Mouse (Mus musculus): ENCODE measurements around the gene Fancd2os. TPM values are rescaled to one million over a fixed set of nuclear protein-coding genes. Genes with fewer than 3 reads are reported as not detected.

Gene Fancd2os
- total and polyA plus RNA-seq, 3 experiments, result 0.31 TPM; not detected in 2

DNA sequence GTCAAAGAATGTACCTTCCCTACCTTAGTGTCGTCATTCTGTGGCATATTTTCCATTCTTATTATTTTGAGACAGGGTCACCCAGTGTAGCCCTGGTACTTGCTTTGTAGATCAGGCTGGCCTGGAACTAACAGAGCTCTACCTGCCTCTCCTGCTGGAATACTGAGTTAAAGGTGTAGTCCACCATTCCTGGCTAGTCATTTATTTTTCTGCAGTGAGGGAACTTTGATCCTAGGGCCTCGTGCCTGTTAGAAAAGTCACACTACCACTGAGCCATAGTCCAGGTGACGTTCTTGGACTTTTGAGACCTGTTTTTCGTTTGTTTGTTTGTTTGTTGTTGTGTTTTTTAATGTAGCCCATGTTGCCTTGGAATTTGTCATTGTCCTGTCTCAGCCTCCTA lies 38.7 kb upstream of the Fancd2os start:
- Histone ChIP-seq H3K27ac (ENCODE audit: insufficient read depth, low read depth) (peak overlapping the region; percentile 57; the same call in 1 of the 2 replicates), H3K9ac (ENCODE audit: insufficient read depth, low read depth) (peak overlapping the region; percentile 58; the same call in 1 of the 2 replicates), H3K9me3 (replicated peaks; ENCODE audit: low read length) (no peaks in the 10 kb centered on the region), H3K27me3 (replicated peaks) (no peaks in the 10 kb centered on the region), H3K4me3 (replicated peaks in 1 of 3; ENCODE audit: low read depth in 2 of 3, low read length in 2 of 3, poor library complexity in 1 of 3) (peak overlapping the region; percentile 50 to 96 (median 71)), H3K36me3 (replicated peaks in 1 of 2; ENCODE audit: control insufficient read depth in 1 of 2, insufficient read depth in 1 of 2, low read length in 1 of 2) (peaks cover 4 to 18% of the 10 kb centered on the region in 2 experiments), H3K79me2 (replicated peaks; ENCODE audit: control insufficient read depth, extremely low read depth, insufficient read depth, poor library complexity, severe bottlenecking) (peaks cover 55% of the 10 kb centered on the region), H3K4me1 (ENCODE audit: control insufficient read depth in 1 of 2, insufficient read depth in 2 of 2) (peaks cover 13 to 41% of the 10 kb centered on the region in 2 experiments), H3K4me2 (ENCODE audit: insufficient read depth, low read depth, poor library complexity, severe bottlenecking) (peak overlapping the region; percentile 97)
- in situ Hi-C loops (cut with MboI; ENCODE audit: low pct_ligation_motif_present, low pct_unique_long_range_greater_than_20kb, low sequenced_read_pairs), result loop anchor here (5.0 kb wide), 1 partner anchor 38 kb away; no protein-coding TSS in a partner anchor
- DNase-seq (ENCODE audit: extremely low read depth), result no peak
- dilution Hi-C loops (cut with MboI; ENCODE audit: extremely low pct_ligation_motif_present, extremely low pct_unique_long_range_greater_than_20kb, low sequenced_read_pairs), result no loop called here
- TF ChIP-seq KAT2A (IDR thresholded peaks at IDR 0.05; ENCODE audit: insufficient replicate concordance, low read length) (no peak), CHD2 (IDR thresholded peaks at IDR 0.05; ENCODE audit: low read length) (no peak), MAX (IDR thresholded peaks at IDR 0.05; ENCODE audit: low read length) (no peak), MXI1 (IDR thresholded peaks at IDR 0.05; ENCODE audit: low read depth, low read length) (no peak), PAX5 (IDR thresholded peaks at IDR 0.05; ENCODE audit: low read length) (no peak), JUND (conservative IDR thresholded peaks at IDR 0.05; ENCODE audit: low read depth, low read length) (no peak), ETS1 (conservative IDR thresholded peaks at IDR 0.05; ENCODE audit: low read depth, low read length) (no peak), TBP (conservative IDR thresholded peaks at IDR 0.05; ENCODE audit: low read depth, low read length) (no peak), ZMIZ1 (IDR thresholded peaks at IDR 0.05; ENCODE audit: low read depth, low read length) (no peak), RCOR1 (conservative IDR thresholded peaks at IDR 0.05; ENCODE audit: low read depth, low read length) (no peak)

DNA sequence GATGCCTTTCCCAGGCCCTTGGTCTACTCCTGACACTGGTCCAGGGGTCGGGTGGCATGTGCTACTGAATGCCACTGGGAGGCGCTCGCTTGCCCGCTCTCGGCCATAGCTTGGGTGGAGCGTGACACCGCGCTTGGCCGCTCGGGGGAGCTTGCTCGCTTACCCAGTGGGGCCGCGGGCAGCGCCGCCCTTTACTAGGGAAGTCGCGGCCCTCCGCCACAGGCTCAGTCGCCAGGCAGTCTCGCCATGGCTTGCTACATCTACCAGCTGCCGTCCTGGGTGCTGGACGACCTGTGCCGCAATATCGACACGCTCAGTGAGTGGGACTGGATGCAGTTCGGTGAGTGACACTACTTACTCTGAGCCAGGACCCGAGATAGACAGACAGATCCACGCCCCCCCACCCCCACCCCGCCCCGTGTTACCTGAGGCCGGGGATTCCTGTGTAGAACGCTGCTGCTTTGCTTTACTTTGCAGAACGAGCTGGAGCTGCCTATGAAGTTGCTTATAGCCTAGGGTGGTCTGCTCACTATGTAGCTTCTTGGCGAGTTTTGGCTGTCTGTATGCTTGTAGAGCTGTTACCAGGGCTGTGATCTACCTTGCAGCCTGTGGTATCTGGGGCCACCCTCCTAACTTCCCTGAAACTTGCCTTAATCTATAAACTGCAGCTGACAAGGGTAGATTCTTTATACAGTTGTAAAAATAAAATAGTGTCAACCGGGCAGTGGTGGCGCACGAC lies 38.0 kb upstream of the Fancd2os start, which contains the start of gene Irak2:
Irak2 (plus strand) TSS at position 166 of the 739 bp plus-strand sequence.
- Histone ChIP-seq H3K4me1 (ENCODE audit: control insufficient read depth in 1 of 2, insufficient read depth in 2 of 2) (peaks cover 9 to 35% of the 10 kb centered on the region in 2 experiments), H3K27ac (ENCODE audit: insufficient read depth, low read depth) (peak within 1 kb of the TSS; percentile 81), H3K36me3 (replicated peaks in 1 of 2; ENCODE audit: control insufficient read depth in 1 of 2, insufficient read depth in 1 of 2, low read length in 1 of 2) (peaks cover 0 to 15% of the 10 kb centered on the region in 2 experiments), H3K9ac (ENCODE audit: insufficient read depth, low read depth) (peak within 1 kb of the TSS; percentile 58), H3K79me2 (replicated peaks; ENCODE audit: control insufficient read depth, extremely low read depth, insufficient read depth, poor library complexity, severe bottlenecking) (peaks cover 48% of the 10 kb centered on the region), H3K27me3 (replicated peaks) (no peaks in the 10 kb centered on the region), H3K4me3 (replicated peaks in 1 of 3; ENCODE audit: low read depth in 2 of 3, low read length in 2 of 3, poor library complexity in 1 of 3) (peak within 1 kb of the TSS; percentile 67 to 96 (median 75)), H3K4me2 (ENCODE audit: insufficient read depth, low read depth, poor library complexity, severe bottlenecking) (peak within 1 kb of the TSS; percentile 97), H3K9me3 (replicated peaks; ENCODE audit: low read length) (no peaks in the 10 kb centered on the region)
- in situ Hi-C loops (cut with MboI; ENCODE audit: low pct_ligation_motif_present, low pct_unique_long_range_greater_than_20kb, low sequenced_read_pairs), result loop anchor here (5.0 kb wide), 1 partner anchor 39 kb away; no protein-coding TSS in a partner anchor
- dilution Hi-C loops (cut with MboI; ENCODE audit: extremely low pct_ligation_motif_present, extremely low pct_unique_long_range_greater_than_20kb, low sequenced_read_pairs), result no loop called here
- DNase-seq (ENCODE audit: extremely low read depth), result peak; percentile 92
- TF ChIP-seq MXI1 (IDR thresholded peaks at IDR 0.05; ENCODE audit: low read depth, low read length) (peak; percentile 90), ZMIZ1 (IDR thresholded peaks at IDR 0.05; ENCODE audit: low read depth, low read length) (peak; percentile 79), E2F4 (IDR thresholded peaks at IDR 0.05; ENCODE audit: insufficient replicate concordance, low read depth, low read length) (no peak), SMC3 (IDR thresholded peaks at IDR 0.05; ENCODE audit: low read depth, low read length) (peak; percentile 100), RAD21 (IDR thresholded peaks at IDR 0.05; ENCODE audit: low read depth, low read length) (peak; percentile 97), NELFE (IDR thresholded peaks at IDR 0.05; ENCODE audit: low read depth, low read length) (peak; percentile 89), MAFK (IDR thresholded peaks at IDR 0.05; ENCODE audit: insufficient replicate concordance, low read length) (no peak), IRF4 (IDR thresholded peaks at IDR 0.05; ENCODE audit: low read depth, low read length) (peak; percentile 83), USF1 (IDR thresholded peaks at IDR 0.05; ENCODE audit: low read depth, low read length) (peak; percentile 14; the same call in 1 of the 2 replicates), ZNF384 (IDR thresholded peaks at IDR 0.05; ENCODE audit: low read depth, low read length) (peak; percentile 48), KAT2A (IDR thresholded peaks at IDR 0.05; ENCODE audit: insufficient replicate concordance, low read length) (0 out of 2 replicates have a peak, but pooled peaks have one; percentile 21), EP300 (IDR thresholded peaks at IDR 0.05; ENCODE audit: low read length) (no peak), CTCF (conservative IDR thresholded peaks at IDR 0.05 in 1 of 2, IDR thresholded peaks at IDR 0.05 in 1 of 2; ENCODE audit: low read depth in 2 of 2, low read length in 2 of 2) (peak; percentile 45 to 100; a peak in 3 of 4 replicates), MAX (IDR thresholded peaks at IDR 0.05; ENCODE audit: low read length) (peak; percentile 87), SIN3A (IDR thresholded peaks at IDR 0.05; ENCODE audit: low read length) (peak; percentile 93), PAX5 (IDR thresholded peaks at IDR 0.05; ENCODE audit: low read length) (no peak), UBTF (IDR thresholded peaks at IDR 0.05; ENCODE audit: low read depth, low read length) (peak; percentile 90), ETS1 (conservative IDR thresholded peaks at IDR 0.05; ENCODE audit: low read depth, low read length) (peak; percentile 30; the same call in 1 of the 2 replicates), CHD2 (IDR thresholded peaks at IDR 0.05; ENCODE audit: low read length) (0 out of 2 replicates have a peak, but pooled peaks have one; percentile 44), ELF1 (IDR thresholded peaks at IDR 0.05; ENCODE audit: low read depth, low read length) (peak; percentile 72), GABPA (IDR thresholded peaks at IDR 0.05; ENCODE audit: insufficient replicate concordance, low read depth, low read length) (no peak), MAZ (IDR thresholded peaks at IDR 0.05; ENCODE audit: low read depth, low read length) (peak; percentile 91), POLR2A (IDR thresholded peaks at IDR 0.05; ENCODE audit: low read depth, low read length) (peak; percentile 83), ZC3H11A (IDR thresholded peaks at IDR 0.05; ENCODE audit: low read depth, low read length) (peak; percentile 96), MEF2A (IDR thresholded peaks at IDR 0.05; ENCODE audit: borderline replicate concordance, low read depth, low read length) (peak; percentile 76; the same call in 1 of the 2 replicates), TBP (conservative IDR thresholded peaks at IDR 0.05; ENCODE audit: low read depth, low read length) (0 out of 2 replicates have a peak, but pooled peaks have one; percentile 42), MYC (IDR thresholded peaks at IDR 0.05; ENCODE audit: low read depth, low read length) (peak; percentile 68)

Measured in CH12.LX (cell line).